Comparison of ENCODE assay signal across 10 mouse cellular contexts in genomic region chr11:110483165-110483564, GRCm38 (mm10).
DNase-seq lines count a peak whose midpoint lies in the region; ATAC-seq lines count a peak whose summit lies in the region.
"Had no signal": no experiment of that assay in that cellular context is flagged by ENCODE, and none has a peak within 500 bp of the region (broad histone marks: within the 10 kb centered on the region; RNA-seq: fewer than 3 reads in every experiment).

No protein-coding gene starts in this region.

- peaks cover 34% of the 10 kb centered on the region for H3K4me1 ChIP-seq in hindbrain, embryonic 10.5 days (replicated peaks)
- peaks cover 18% of the 10 kb centered on the region for H3K4me1 ChIP-seq in hindbrain, embryonic 16.5 days (ENCODE audit: control insufficient read depth, insufficient read depth, low read depth, low read length)

- H3K9ac ChIP-seq in hindbrain, embryonic 16.5 days (ENCODE audit: low read depth, low read length), result no peak overlapping the region
- H3K9ac ChIP-seq: embryonic facial prominence, embryonic 12.5 days; lung, embryonic 15.5 days had no signal

- H3K27me3 ChIP-seq in hindbrain, embryonic 10.5 days (ENCODE audit: insufficient read depth, poor library complexity, severe bottlenecking), result peaks cover 36% of the 10 kb centered on the region
- no peaks in the 10 kb centered on the region for H3K27me3 ChIP-seq in hindbrain, embryonic 16.5 days (replicated peaks; ENCODE audit: control insufficient read depth, insufficient read depth, low read length)
- H3K27me3 ChIP-seq: embryonic facial prominence, embryonic 12.5 days; lung, embryonic 15.5 days had no signal

- H3K9me3 ChIP-seq in hindbrain, embryonic 10.5 days, result 0 out of 2 replicates have a peak, but pooled peaks cover 5% of the 10 kb centered on the region
- H3K9me3 ChIP-seq in hindbrain, embryonic 16.5 days (ENCODE audit: control insufficient read depth, low read length), result no peaks in the 10 kb centered on the region
- H3K9me3 ChIP-seq: embryonic facial prominence, embryonic 12.5 days; lung, embryonic 15.5 days had no signal

- no peak overlapping the region for H3K4me3 ChIP-seq in hindbrain, embryonic 10.5 days
- no peak overlapping the region for H3K4me3 ChIP-seq in hindbrain, embryonic 16.5 days (ENCODE audit: low read length)
- H3K4me3 ChIP-seq: embryonic facial prominence, embryonic 12.5 days; lung, embryonic 15.5 days had no signal

- 35% methylated on average over 6 of the region's 6 CpGs for WGBS in hindbrain, embryonic 10.5 days
- 37% methylated on average over 6 of the region's 6 CpGs for WGBS in hindbrain, embryonic 16.5 days

- H3K4me2 ChIP-seq in hindbrain, embryonic 16.5 days (ENCODE audit: low read length), result no peak overlapping the region
- H3K4me2 ChIP-seq: embryonic facial prominence, embryonic 12.5 days; lung, embryonic 15.5 days had no signal

- no peak overlapping the region for H3K27ac ChIP-seq in hindbrain, embryonic 10.5 days
- H3K27ac ChIP-seq in hindbrain, embryonic 16.5 days (ENCODE audit: low read depth, low read length), result no peak overlapping the region
- H3K27ac ChIP-seq: embryonic facial prominence, embryonic 12.5 days; lung, embryonic 15.5 days had no signal

- peak; percentile 48 for DNase-seq in hindbrain, embryonic 10.5 days (ENCODE audit: low spot score)
- peak; percentile 45 for DNase-seq in CD4-positive helper T cell, adult 2 months (ENCODE audit: low read depth, low spot score)
- DNase-seq in adipocyte (ENCODE audit: low spot score) (peak; percentile 48), liver (peak; percentile 50)
- peak; percentile 54 for DNase-seq in retina, adult 2 months (ENCODE audit: low read depth, low spot score)
- no peak for DNase-seq in frontal cortex, postnatal 14 days (ENCODE audit: low spot score in 2 of 2)

- no peak for ATAC-seq in hindbrain, embryonic 16.5 days
- ATAC-seq in granulocyte monocyte progenitor cell, adult 5-6 weeks (replicated peaks; ENCODE audit: poor library complexity, severe bottlenecking), result peak; percentile 82

- H3K36me3 ChIP-seq in hindbrain, embryonic 10.5 days, result peaks cover 17% of the 10 kb centered on the region
- no peaks in the 10 kb centered on the region for H3K36me3 ChIP-seq in hindbrain, embryonic 16.5 days (ENCODE audit: control insufficient read depth, insufficient read depth, low read length)
- H3K36me3 ChIP-seq: lung, embryonic 15.5 days had no signal

Comparison
In these comparisons a context has a peak if more than half of its experiments do, and no peak if none do; other contexts are left out.
1. DNase-seq: peak in hindbrain, embryonic 10.5 days (single experiment), CD4-positive helper T cell, adult 2 months (single experiment), adipocyte (single experiment), liver (single experiment) and retina, adult 2 months (single experiment); none in frontal cortex, postnatal 14 days (0 of 2).